Mouse (Mus musculus) liver, embryonic 14.5 days (tissue): ENCODE measurements around the gene Arl14.

Experiments
- CTCF ChIP-seq: IDR thresholded peaks from 2 replicates; pipeline ENCODE4 v1.5.1; 2016; ENCODE audit warnings: antibody characterized with exemption, low read depth, control low read depth
- EP300 ChIP-seq: IDR thresholded peaks from 2 replicates; pipeline ENCODE4 v1.6.1; 2016; ENCODE audit warnings: antibody characterized with exemption, low read depth

GRCm38 (mm10) chr3:69226496-69226895 is 4.3 kb downstream of the Arl14 start:
- TF ChIP-seq CTCF (no peak), EP300 (no peak)
